Mouse (Mus musculus) heart, adult 2 months (tissue): ENCODE measurements around the gene Capn11. TPM values are rescaled to one million over a fixed set of nuclear protein-coding genes. Genes with fewer than 3 reads are reported as not detected.

ENCODE experiments used
- DNase-seq, 2 experiments: peaks; one replicate each; pipeline ENCODE4 v3.0.0; 2021
- H3K27ac ChIP-seq: fragments of 200-600 bp; 2 replicates; pipeline ENCODE4 v1.8.1; 2022
- H3K27me3 ChIP-seq: fragments of 200-500 bp; 2 replicates; pipeline ENCODE4 v1.6.1; 2012; ENCODE audit warnings: mild to moderate bottlenecking, low read length, inconsistent platforms, mixed read lengths; ENCODE audit not compliant: control insufficient read depth, insufficient read depth
- H3K36me3 ChIP-seq: fragments of 200-500 bp; 2 replicates; pipeline ENCODE4 v1.6.1; 2012; ENCODE audit warnings: low read length, inconsistent platforms; ENCODE audit not compliant: control insufficient read depth, insufficient read depth
- H3K4me1 ChIP-seq: fragments of 200-500 bp; 2 replicates; pipeline ENCODE4 v1.6.1; 2011; ENCODE audit warnings: low read length; ENCODE audit not compliant: control insufficient read depth, insufficient read depth
- H3K4me3 ChIP-seq: fragments of 200-600 bp; 2 replicates; pipeline ENCODE4 v1.8.1; 2022
- H3K79me2 ChIP-seq: fragments of 200-500 bp; replicated peaks from 2 replicates; pipeline ENCODE4 v1.6.1; 2012; ENCODE audit warnings: mild to moderate bottlenecking, inconsistent platforms, low read length, moderate library complexity, mixed read lengths; ENCODE audit not compliant: control insufficient read depth, insufficient read depth
- H3K9ac ChIP-seq: fragments of 200-500 bp; 2 replicates; pipeline ENCODE4 v1.6.1; 2012; ENCODE audit warnings: low read depth, mild to moderate bottlenecking, control low read depth, inconsistent platforms, low read length, mixed read lengths
- CTCF ChIP-seq: fragments of 200-600 bp; IDR thresholded peaks from 2 replicates; pipeline ENCODE4 v1.8.1; 2022; ENCODE audit warnings: antibody characterized with exemption, mild to moderate bottlenecking, moderate library complexity
- EP300 ChIP-seq: fragments of 200-500 bp; IDR thresholded peaks from 2 replicates; pipeline ENCODE4 v1.6.1; 2011; ENCODE audit warnings: low read depth, low read length, control low read depth; ENCODE audit not compliant: insufficient read depth
- POLR2A ChIP-seq: fragments of 200-500 bp; IDR thresholded peaks from 2 replicates; pipeline ENCODE4 v1.6.1; 2011; ENCODE audit warnings: mild to moderate bottlenecking, low read depth, low read length, control low read depth; ENCODE audit not compliant: insufficient read depth
- WGBS: fragments of 180-500 bp; shearing (Covaris S2); methylation state at CpG from one replicate; pipeline ENCODE4 v1.1.7; 2018; 5-methylcytosine and 5-hydroxymethylcytosine counted together
- intact Hi-C: fragments of 180-260 bp; cut with DNase I; formaldehyde crosslinking; loops from one replicate; pipeline ENCODE4 v1.15.1; 2025
- polyA plus RNA-seq: library from polyadenylated mRNA; depleted of rRNA; stranded (reverse); fragments of >200 nt; gene quantifications from 2 replicates; pipeline ENCODE4 v1.2.3, GENCODE M21; 2012
- total RNA-seq, 2 experiments: library from RNA; stranded (reverse); gene quantifications; 2 replicates each; pipeline ENCODE4 v1.2.3; 2021

Gene Capn11
- total and polyA plus RNA-seq, 3 experiments: 0.59 TPM; not detected in 2

GRCm38 (mm10) chr17:45612008-45612407 lies 47.1 kb downstream of the Capn11 start:
- Histone ChIP-seq H3K4me1 (peaks cover 9% of the 10 kb centered on the region), H3K9ac (no peak overlapping the region), H3K27me3 (no peaks in the 10 kb centered on the region), H3K79me2 (no peaks in the 10 kb centered on the region), H3K4me3 (no peak overlapping the region), H3K27ac (no peak overlapping the region), H3K36me3 (peaks cover 2% of the 10 kb centered on the region; the same call in 1 of the 2 replicates)
- TF ChIP-seq CTCF (no peak), POLR2A (no peak), EP300 (no peak)
- intact Hi-C loops: no loop called here
- DNase-seq: no peak
- 58% methylated on average over 8 of the region's 8 CpGs for WGBS

GRCm38 (mm10) chr17:45610144-45610866 lies 48.8 kb downstream of the Capn11 start:
- Histone ChIP-seq H3K4me1 (peaks cover 9% of the 10 kb centered on the region), H3K4me3 (no peak overlapping the region), H3K36me3 (peaks cover 2% of the 10 kb centered on the region; the same call in 1 of the 2 replicates), H3K79me2 (no peaks in the 10 kb centered on the region), H3K9ac (peak overlapping the region; percentile 50), H3K27ac (peak overlapping the region; percentile 52), H3K27me3 (no peaks in the 10 kb centered on the region)
- DNase-seq: peak; percentile 57 to 70
- intact Hi-C loops: no loop called here
- TF ChIP-seq CTCF (no peak), POLR2A (no peak), EP300 (no peak)
- 9% methylated on average over 5 of the region's 5 CpGs for WGBS

GRCm38 (mm10) chr17:45608396-45608795 lies 50.7 kb downstream of the Capn11 start:
- TF ChIP-seq CTCF: no peak
- no peak for TF ChIP-seq EP300
- no peak for TF ChIP-seq POLR2A
- peaks cover 9% of the 10 kb centered on the region for H3K4me1 ChIP-seq
- H3K36me3 ChIP-seq: peaks cover 2% of the 10 kb centered on the region; the same call in 1 of the 2 replicates
- no peak overlapping the region for H3K27ac ChIP-seq
- intact Hi-C loops: no loop called here
- no peak overlapping the region for H3K4me3 ChIP-seq
- H3K27me3 ChIP-seq: no peaks in the 10 kb centered on the region
- H3K79me2 ChIP-seq: no peaks in the 10 kb centered on the region
- DNase-seq: no peak
- WGBS: 85% methylated on average over 4 of the region's 4 CpGs
- H3K9ac ChIP-seq: no peak overlapping the region

GRCm38 (mm10) chr17:45606992-45607879 lies 51.9 kb downstream of the Capn11 start:
- H3K79me2 ChIP-seq: no peaks in the 10 kb centered on the region
- no peak for TF ChIP-seq CTCF
- TF ChIP-seq EP300: no peak
- TF ChIP-seq POLR2A: no peak
- H3K4me1 ChIP-seq: peaks cover 9% of the 10 kb centered on the region
- H3K4me3 ChIP-seq: no peak overlapping the region
- no peaks in the 10 kb centered on the region for H3K27me3 ChIP-seq
- DNase-seq: no peak
- H3K9ac ChIP-seq: no peak overlapping the region
- peaks cover 2% of the 10 kb centered on the region; the same call in 1 of the 2 replicates for H3K36me3 ChIP-seq
- no peak overlapping the region for H3K27ac ChIP-seq
- 71% methylated on average over 15 of the region's 15 CpGs for WGBS
- intact Hi-C loops: no loop called here

GRCm38 (mm10) chr17:45602984-45603383 lies 56.1 kb downstream of the Capn11 start:
- Histone ChIP-seq H3K79me2 (no peaks in the 10 kb centered on the region), H3K36me3 (no peaks in the 10 kb centered on the region), H3K27ac (no peak overlapping the region), H3K27me3 (no peaks in the 10 kb centered on the region), H3K4me3 (no peak overlapping the region), H3K9ac (no peak overlapping the region), H3K4me1 (0 out of 2 replicates have a peak, but pooled peaks cover 2% of the 10 kb centered on the region)
- intact Hi-C loops: no loop called here
- TF ChIP-seq CTCF (no peak), POLR2A (no peak), EP300 (no peak)
- 92% methylated on average over 3 of the region's 3 CpGs for WGBS
- DNase-seq: no peak
